Mouse (Mus musculus): ENCODE measurements around the gene Nomo1. TPM values are rescaled to one million over a fixed set of nuclear protein-coding genes. Genes with fewer than 3 reads are reported as not detected.

Gene Nomo1
- total RNA-seq, 1 experiment from 2014 or later = 17.8 TPM

- no peak for ATAC-seq (replicated peaks; ENCODE audit: insufficient number of reproducible peaks, low FRiP score, low TSS enrichment, poor library complexity, severe bottlenecking)
These were observed 96.1 kb downstream of the Nomo1 start for GRCm38 (mm10) chr7:46129463-46130179.

GRCm38 (mm10) chr7:46130723-46131122 is 97.2 kb downstream of the Nomo1 start:
- no peak for ATAC-seq (replicated peaks; ENCODE audit: insufficient number of reproducible peaks, low FRiP score, low TSS enrichment, poor library complexity, severe bottlenecking)

GRCm38 (mm10) chr7:46131266-46131665 is 97.8 kb downstream of the Nomo1 start:
- ATAC-seq (replicated peaks; ENCODE audit: insufficient number of reproducible peaks, low FRiP score, low TSS enrichment, poor library complexity, severe bottlenecking) = no peak

- ATAC-seq (replicated peaks; ENCODE audit: insufficient number of reproducible peaks, low FRiP score, low TSS enrichment, poor library complexity, severe bottlenecking) = no peak
These were observed 98.3 kb downstream of the Nomo1 start for GRCm38 (mm10) chr7:46131806-46132205.

GRCm38 (mm10) chr7:46132229-46132628 is 98.7 kb downstream of the Nomo1 start:
- no peak for ATAC-seq (replicated peaks; ENCODE audit: insufficient number of reproducible peaks, low FRiP score, low TSS enrichment, poor library complexity, severe bottlenecking)

Other genes with a start within 250 kb of the Nomo1 start
- not detected in 3 replicates for gene Lmtk3, start 250.0 kb upstream of the Nomo1 start, total RNA-seq (2017)
- gene Sult2b1, start 249.0 kb upstream of the Nomo1 start, total RNA-seq (2017) = 1.3 to 7.5 TPM in 2 of 3 replicates, not detected in the other
- gene Cyth2, start 219.1 kb upstream of the Nomo1 start, total RNA-seq (2017) = 59.2 to 78.0 TPM (median 72.7 TPM) in 3 replicates
- 0.19 TPM in 1 of 3 replicates, not detected in the others for gene Kcnj14, start 208.9 kb upstream of the Nomo1 start, total RNA-seq (2017)
- gene Grwd1, start 202.8 kb upstream of the Nomo1 start, total RNA-seq (2017) = 5.8 to 8.7 TPM (median 6.7 TPM) in 3 replicates
- 28.7 to 45.8 TPM (median 45.2 TPM) in 3 replicates for gene Kdelr1, start 160.9 kb upstream of the Nomo1 start, total RNA-seq (2017)
- 0.10 TPM in 1 of 3 replicates, not detected in the others for gene Grin2d, start 155.3 kb upstream of the Nomo1 start, total RNA-seq (2017)
- gene Syngr4, start 137.0 kb upstream of the Nomo1 start, total RNA-seq (2017) = not detected in 3 replicates
- 4.4 to 5.6 TPM (median 4.4 TPM) in 3 replicates for gene Tmem143, start 136.8 kb upstream of the Nomo1 start, total RNA-seq (2017)
- 293 to 405 TPM (median 376 TPM) in 3 replicates for gene Emp3, start 112.3 kb upstream of the Nomo1 start, total RNA-seq (2017)
- 2.9 TPM in 2 of 3 replicates, not detected in the other for gene Ccdc114, start 109.6 kb upstream of the Nomo1 start, total RNA-seq (2017)
- not detected in 3 replicates for gene Abcc6, start 3.4 kb upstream of the Nomo1 start, total RNA-seq (2017)
- gene Kcnj11, start 67.1 kb downstream of the Nomo1 start, total RNA-seq (2017) = not detected in 3 replicates
- gene Abcc8, start 146.3 kb downstream of the Nomo1 start, total RNA-seq (2017) = not detected in 3 replicates
- not detected in 3 replicates for gene Ush1c, start 204.8 kb downstream of the Nomo1 start, total RNA-seq (2017)
- gene Otog, start 207.3 kb downstream of the Nomo1 start, total RNA-seq (2017) = not detected in 3 replicates

All from monocyte, adult 5-6 weeks (primary cell).